Mouse (Mus musculus): ENCODE measurements around the gene Ccnd3.

Gene Ccnd3

DNA sequence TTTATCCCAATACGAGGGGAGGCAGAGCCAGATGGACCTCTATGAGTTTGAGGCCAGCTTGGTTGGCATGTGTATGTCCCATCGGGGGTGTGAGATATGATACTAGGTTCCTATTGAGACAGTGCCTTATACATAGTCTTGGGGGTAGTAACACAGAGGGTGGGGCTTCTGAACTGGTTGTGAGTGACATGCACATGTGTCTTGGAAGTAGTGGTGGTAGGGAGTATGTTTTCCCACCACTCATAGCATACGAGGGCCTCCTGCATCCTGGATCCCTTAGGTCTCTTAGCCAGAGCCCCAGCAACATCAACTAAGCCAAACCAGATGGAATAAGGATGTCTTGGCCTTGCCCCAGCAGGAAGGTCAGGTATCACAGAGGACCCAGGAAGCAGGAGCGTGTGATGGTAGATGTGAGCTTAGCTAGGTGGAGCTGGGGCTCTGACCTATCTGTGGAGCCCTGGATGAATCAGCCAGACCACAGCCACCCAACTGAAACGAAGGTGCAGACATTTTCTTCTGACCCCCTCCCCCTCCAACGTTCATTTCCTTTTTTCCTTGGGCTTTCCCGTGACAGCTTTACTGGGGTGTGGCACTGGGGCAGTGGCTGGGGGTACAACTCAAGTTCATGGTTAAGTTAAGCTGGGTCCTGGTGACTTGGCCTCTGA is 10.5 kb downstream of the Ccnd3 start:
- no peak for DNase-seq (ENCODE audit: extremely low spot score)

DNA sequence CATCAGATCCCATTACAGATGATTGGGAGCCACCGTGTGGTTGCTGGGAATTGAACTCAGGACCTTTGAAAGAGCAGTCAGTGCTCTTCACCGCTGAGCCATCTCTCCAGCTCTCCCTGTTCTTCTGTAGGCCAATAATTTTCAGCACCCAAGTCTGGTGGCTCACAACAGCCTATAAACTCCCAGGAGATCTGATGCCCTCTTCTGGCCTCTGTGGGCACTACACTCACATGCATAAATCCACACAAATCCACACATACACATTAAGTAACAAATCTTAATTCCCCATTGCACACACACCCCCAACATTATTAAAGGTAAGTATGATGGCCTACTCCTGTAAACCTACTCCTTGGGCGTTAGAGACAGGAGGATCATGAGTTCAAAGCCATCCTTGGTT is 11.4 kb downstream of the Ccnd3 start:
- DNase-seq (ENCODE audit: extremely low spot score), result no peak

DNA sequence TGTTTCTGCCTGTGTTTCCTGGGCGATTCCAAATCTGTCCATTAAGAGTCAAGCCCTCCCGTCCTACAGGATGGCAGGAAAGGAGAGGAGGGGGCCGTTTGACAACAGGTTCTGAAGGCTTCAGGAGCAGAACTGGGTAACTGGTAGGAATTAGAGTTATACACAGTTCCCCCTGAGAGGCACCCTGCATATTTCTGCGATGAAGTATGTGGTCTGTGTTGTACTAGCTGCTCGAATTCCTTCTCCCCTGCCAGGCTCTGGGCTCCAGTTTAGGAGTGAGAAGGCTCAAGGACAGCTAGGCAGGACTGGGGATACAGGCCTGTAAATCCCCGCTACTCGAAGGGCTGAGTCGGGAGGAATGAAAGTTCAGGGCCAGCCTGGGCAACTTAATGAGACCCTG is 13.4 kb downstream of the Ccnd3 start:
- no peak for DNase-seq (ENCODE audit: extremely low spot score)

DNA sequence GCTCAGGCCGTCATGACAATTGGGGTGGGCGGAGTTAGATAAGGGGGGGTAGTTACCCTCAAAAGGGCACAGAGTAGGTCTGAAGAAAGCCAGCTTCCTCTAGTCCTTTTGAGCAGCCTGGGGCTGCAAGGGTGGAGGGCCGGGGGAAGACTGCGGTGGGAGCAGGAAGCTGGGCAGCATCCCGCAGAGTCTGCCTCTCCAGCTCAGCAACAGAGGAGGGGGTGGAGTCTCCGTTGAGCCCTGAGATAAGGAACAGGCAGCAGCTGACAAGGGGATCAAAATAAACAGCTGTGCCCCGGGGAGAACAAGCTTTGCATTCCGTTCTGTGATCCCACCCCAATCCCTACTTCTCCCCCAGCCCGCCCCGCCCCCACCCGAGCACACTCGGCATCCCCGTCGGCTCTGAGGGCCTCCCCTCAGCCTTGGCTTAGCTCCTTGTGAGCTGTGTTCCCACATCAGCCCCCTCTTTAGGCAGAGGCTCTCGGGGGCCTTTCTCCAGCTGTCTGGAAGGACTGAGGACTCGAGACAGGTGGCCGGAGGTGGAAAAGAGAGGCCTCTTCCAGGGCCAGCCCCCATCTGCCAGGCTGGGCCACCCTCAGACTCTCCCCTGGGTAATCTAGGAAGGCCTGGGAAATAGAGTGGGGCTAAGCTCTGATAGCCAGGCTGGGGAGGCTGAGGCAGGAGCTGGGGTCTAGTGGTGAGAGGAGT is 16.9 kb downstream of the Ccnd3 start:
- peak; percentile 84 for DNase-seq (ENCODE audit: extremely low spot score)

DNA sequence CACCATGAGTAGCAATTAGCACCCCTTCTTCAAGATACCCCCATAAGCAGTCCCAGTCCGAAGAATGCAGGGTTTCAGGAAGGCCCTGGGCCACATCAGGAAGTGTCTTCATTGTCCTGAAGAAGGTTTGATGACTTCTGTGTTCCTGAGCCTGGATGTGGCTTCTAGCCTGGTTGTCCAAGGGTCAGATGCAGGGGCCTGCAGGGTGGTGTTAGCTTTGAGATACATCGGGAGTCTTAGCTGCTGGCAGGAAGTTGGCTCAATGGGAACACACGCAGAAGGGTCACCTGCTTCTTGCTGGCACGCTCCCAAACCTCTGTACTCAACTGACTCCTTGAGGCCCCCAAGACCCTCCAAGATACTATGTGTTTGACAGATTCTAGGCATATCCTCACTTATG is 17.7 kb downstream of the Ccnd3 start:
- no peak for DNase-seq (ENCODE audit: extremely low spot score)

DNA sequence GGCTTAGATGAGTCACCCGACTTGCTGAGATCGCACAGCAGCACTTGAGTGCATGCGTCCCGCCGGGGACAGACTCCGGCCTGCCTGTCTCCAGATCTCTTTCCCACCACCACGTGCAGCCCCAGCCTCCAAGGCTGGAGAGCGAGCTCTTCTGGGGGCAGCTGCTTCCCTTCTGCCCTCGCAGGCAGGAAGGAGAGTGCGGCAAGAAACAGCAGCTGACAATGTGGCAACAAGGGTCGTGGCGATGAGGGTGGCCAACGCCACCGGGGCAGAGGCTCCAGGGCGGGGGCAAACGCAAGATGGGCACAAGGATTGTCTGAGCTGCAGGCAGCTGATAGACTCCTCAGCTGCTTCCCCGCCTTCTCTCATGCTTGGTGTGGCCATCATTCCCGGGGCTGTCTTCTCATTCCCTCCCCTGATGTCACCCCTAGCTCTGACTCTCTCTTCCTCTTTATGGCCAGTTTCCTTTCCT is 18.4 kb downstream of the Ccnd3 start:
- no peak for DNase-seq (ENCODE audit: extremely low spot score)

DNA sequence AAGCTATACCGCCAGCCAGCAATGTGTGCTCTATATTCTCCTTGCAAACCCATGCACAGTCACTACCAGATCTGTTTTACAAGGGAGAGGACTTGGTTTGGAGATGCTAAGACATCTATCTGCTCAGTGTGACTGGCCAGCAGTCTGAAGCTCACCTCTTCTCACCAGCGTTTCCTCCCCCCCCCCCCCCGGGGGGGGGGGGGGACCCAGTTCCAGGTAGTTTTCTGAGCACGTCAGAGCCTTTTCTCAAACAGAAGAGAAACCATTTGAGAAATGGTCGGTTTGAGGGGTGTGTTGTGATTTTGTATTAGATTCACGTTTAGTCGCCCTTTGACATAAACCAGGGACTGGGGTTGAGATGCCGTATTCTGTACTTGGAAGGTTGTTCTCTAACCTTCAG is 19.2 kb downstream of the Ccnd3 start:
- DNase-seq (ENCODE audit: extremely low spot score), result no peak

DNA sequence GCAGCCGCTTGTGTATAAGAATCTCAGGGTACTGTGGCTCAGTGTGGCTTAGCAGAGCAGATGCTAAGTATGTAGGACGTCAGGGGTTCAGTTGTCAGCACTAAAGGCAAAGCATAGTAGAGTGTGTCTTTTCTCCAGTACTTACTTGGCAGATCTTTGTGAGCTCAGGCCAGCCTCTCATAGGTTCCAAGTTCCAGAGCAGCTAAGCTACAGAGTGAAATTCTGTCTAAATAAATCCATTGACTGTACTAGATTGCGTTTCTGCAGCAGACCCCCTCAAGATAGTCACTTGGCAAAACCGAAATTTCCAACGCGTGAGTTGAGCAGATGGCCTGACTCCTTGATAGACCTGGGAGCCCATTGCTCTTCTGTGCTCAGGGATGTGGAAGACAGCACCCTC is 20.1 kb downstream of the Ccnd3 start:
- DNase-seq (ENCODE audit: extremely low spot score), result no peak

DNA sequence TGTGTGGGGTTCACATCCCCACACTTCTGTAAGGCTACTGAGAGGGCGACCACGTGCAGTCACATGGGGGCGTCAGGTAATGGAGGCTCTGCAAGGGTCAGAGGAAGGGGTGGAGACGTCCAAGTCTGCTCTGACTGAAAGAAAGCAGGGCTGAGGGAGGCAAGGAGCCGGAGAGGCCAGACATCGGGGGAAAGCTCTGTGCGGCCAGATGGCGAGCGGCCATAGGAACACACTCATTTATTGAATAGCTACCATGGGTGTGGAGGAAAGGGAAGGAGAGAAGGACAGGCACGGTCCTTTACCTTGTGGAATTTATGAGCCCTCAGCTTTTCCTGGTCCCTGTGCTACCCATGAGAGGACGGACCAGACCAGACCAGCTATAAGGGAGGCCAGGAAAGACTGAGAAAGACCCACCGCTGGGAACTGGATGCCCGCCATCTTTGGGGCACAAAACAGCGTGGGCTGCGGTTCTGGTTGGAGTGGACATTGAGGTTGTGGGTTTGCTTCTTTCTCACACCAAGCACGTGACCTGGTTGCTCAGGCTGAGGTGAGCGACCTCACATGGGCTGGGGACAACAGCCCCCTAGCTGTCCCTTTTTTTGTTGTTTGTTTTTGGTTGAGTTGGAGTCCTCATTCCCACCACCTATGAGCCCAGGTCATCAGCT is 22.1 kb downstream of the Ccnd3 start:
- DNase-seq (ENCODE audit: extremely low spot score), result no peak

DNA sequence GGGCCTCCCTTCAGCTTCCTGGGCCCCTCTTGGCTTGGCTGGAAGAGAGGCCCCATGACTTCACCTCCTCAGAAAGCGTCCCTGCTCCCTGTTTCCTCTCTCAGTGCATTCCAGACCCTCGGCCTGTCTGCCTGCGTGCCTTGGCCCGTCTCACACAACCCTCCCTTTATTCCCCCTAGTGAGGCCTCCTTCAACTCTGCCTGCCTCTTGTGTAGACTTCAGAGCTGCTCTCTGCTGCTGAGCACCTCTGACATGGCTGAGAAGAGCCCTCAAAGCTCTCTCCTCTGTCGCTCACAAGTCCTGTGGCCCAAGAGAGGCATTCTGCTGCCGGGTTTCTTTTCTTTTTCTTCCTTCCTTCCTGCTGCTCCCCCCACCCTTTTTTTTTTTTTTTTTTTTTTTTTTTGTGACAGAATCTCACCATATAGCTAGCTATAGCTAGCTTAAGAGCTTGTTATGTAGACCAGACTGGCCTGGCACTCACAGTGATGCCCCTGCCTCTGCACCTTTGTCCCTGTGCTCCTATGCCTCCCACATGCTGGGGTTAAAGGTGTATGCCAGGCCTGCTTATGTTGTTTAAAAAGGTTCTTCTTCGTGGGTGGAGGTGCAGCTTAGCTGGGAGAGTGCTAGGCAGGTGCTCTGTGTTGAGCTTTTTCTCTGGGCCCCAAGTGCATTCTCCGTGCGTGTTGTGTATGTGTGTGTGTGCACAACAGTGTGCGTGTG is 22.9 kb downstream of the Ccnd3 start:
- DNase-seq (ENCODE audit: extremely low spot score), result no peak

DNA sequence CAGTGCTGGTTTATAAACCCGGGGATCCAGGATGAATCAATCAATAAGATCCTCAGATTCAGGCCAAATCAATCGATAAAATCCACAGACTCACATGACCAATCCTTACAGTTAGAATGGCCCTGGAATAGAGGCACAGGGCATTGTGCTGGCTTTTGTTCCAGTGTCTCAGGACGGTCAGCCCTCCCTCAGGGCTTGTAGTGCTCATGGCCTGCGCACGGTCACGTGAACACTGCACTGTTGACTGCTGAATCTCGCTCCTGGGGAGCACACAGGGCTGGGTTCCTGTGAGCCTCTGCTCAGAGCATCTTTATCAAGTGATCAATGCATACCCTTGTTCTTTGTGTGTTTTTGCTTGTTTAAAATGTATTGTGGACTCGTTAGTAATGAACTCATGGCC is 24.1 kb downstream of the Ccnd3 start:
- no peak for DNase-seq (ENCODE audit: extremely low spot score)

DNA sequence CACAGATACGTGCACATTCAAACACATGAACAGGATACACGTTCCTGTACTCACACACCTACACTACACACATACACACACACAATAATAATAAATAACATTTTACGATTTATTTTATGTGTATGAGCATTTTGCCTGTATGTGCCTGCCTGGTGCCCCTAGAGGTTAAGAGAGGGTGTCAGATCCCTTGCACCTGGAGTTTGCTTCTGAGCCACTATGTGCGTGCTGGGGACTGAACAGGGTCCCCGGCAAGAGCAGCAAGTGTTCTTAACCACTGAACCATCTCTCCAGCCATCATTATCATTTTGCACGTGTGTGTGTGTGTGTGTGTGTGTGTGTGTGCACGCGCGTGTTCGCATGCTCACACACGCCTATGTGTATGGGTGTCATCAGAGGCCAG is 24.7 kb downstream of the Ccnd3 start:
- DNase-seq (ENCODE audit: extremely low spot score), result no peak

DNA sequence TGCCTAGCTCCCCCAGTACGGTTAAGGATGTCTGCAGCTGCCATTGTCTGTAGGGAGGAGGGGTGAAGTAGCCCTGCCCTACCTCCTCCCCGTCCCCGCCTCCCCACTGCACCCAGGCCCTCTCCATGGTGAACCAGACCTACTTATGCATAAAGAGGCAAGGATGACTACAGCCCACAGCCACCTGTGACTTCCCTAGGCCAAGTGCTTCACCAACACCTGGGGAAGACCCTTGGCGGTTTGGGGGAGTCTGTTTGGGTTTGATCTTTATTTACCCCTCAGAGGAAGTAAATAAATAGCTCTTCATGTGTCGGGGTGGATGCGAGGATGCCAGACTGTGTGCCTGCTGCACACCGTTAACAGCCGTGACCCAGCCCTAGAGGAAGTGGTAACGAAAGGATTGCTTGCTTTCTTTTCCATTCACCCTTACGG is 26.6 kb downstream of the Ccnd3 start:
- no peak for DNase-seq (ENCODE audit: extremely low spot score)

DNA sequence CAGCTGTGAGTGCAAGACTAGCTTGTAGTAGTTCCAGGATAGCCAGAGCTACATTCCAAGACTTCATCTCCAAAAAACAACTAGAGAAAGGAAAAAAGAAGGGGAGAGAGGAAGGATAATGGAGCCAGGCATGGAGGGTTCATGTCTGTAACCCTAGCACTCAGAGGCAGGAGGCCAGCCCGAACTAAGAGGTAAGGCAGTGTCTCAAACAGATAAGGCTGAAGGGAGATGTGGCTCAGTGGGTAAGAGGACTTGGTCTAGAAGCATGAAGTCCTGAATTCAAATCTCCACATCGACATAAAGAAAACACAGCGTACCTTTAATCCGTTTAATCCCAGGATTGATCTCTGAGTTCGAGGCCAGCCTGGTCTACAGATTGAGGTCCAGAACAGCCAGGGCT is 27.5 kb downstream of the Ccnd3 start:
- no peak for DNase-seq (ENCODE audit: extremely low spot score)

DNA sequence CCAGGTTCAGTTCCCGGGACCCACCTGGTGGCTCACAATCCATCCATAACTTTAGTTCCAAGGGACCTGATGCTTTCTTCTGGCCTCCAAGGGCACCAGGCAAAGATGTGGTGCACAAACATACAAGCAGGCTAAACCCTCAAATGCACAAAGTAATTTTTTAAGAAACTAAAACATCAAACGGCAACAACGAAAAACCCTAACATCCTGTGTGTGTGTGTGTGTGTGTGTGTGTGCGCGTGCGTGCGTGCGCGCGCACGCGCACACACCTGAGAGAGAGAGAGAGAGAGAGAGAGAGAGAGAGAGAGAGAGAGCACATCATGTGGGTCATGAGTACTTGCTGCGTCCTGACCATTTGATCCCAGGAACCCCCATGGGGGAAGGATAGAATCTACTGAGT is 28.8 kb downstream of the Ccnd3 start:
- DNase-seq (ENCODE audit: extremely low spot score), result no peak

DNA sequence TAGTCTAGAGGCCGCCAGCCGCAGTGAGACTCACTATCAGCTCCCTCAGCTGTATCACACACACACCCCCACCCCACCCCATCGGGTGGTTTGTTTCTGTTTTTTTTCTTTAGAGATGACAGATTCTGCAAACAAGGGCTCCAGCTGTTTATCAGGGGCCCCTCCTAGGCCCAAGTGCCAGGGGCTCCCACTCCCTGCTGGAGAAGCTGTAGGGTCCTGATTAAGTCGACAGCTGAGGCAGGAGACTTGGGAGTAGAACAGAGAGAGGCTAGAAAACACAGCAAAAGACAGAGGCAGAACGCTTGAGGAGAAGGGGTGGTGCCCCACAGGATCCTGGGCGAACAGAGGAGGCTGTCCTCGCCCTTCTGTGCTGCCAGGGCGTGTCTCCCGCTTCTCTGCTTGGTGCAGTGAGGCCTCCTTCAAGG is 31.0 kb downstream of the Ccnd3 start:
- no peak for DNase-seq (ENCODE audit: extremely low spot score)

DNA sequence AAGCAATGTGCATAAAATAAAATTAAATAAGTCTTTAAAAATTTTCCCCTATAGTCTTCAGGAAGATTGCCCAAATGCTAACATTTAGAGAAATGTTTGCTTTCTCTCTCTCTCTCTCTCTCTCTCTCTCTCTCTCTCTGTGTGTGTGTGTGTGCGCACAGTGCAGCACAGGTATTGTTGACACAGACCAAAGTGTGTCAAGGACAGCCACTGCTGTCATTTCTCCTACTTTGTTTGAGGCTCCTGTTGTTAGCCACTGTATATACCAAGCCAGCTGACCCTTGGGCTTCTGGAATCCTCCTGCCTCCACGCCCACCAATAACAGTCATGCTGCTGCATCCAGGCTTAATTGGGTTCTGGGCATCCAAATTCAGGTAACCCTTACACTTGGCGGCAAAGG is 33.2 kb downstream of the Ccnd3 start:
- DNase-seq (ENCODE audit: extremely low spot score), result no peak

DNA sequence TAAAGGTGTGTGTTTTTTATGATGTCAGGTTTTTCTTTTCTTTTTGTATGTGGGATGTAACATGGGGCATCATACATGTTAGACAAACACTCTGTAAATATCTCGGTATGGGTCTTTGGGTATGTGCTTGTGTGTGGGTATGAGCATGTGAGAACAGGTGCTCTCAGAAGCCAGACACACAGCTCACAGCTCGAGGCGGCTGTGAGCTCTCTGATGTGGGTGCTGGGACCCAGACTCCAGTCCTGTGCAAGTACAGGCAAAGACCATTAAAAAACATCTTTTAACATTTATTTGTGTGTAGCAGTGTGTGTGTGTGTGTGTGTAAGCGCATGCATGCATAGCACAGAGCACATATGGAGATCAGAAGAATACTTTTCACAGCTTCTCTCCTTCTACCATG is 34.3 kb downstream of the Ccnd3 start:
- no peak for DNase-seq (ENCODE audit: extremely low spot score)

DNA sequence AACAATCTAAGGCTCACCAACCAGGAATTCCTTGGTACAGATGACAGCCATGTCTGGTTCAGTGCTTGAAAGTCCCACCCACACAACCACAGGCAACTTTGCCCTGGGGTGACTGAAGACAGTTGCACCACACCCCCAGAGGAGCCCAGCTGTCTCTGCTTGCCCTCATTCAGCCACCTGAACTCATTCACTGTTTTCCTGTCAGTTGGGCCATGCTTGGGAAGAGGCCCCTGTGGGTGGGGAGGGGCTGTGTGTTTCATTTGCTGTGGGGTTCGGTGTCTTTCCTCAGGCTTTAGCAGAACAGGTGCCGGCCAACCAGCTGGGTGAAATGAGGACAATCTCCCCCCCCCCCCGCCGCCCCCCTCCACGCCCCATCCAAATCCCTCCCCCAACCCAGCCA is 37.2 kb downstream of the Ccnd3 start:
- DNase-seq (ENCODE audit: extremely low spot score), result no peak

DNA sequence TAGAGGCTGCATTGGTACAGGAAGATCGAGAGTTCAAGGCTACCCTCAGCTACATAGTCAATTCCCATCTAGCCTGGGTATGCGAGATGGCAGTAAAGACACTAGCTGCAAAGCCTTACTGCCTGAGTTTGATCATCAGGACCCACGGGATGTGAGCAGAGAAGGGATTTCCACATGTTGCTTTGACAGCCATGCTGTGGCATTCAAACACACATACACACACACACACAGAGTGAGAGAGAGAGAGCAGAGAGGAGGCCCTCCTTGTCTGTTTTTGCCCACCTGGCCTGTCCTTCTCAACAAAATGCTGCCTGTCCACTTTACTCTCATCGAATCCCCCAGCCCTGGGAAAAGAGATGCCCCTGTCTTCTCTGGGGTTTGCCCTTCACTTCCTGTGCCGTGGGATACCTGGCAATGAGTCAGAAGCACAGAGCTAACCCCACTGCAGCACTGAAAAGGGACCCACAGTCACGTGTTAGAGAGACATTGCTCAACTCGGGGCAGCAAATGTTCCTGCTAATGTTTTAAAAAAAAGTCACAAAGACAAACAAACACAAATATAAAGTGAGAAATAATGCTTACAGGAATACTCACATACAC is 38.3 kb downstream of the Ccnd3 start:
- DNase-seq (ENCODE audit: extremely low spot score), result no peak

DNA sequence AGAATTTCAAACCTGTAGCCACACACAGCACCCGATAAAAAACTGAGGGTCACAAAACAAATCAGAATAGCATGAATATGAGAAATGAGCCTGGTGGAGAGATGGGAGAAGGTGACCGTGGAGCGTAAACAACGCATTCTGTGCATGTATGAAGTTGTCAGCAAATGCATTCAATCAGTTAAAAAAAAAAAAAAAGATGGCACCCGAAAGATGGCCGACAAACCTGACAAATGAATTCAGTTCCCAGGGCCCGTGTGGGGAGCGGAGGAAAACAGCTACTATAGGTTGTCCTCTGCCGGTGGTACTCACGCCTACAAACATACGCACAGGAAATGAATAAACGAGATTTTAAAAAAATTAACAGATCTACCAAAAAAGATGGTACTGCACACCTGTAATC is 40.3 kb downstream of the Ccnd3 start:
- DNase-seq (ENCODE audit: extremely low spot score), result no peak

DNA sequence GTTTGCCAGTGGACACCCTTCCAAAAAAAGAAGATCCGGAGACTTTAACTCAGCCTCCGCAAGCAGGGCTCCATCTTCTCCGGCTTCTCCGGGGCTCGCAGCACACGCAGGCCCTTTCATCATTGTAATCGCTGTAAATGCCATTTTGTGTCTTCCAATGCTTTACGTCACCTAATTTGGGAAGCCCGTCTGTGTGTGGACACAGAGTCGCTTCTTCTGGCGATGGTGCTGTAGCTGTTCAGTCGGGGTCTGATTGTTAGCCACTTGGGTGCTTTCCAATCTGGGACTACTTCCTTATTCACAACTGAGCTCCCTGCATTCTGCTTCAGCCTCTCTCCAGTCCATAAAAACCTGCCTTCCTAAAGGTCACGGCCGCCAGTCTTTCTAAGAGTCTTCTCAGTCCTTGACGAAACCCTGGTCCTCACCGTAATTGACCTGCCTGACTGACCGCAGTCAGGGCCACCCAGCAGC is 41.0 kb downstream of the Ccnd3 start:
- DNase-seq (ENCODE audit: extremely low spot score), result no peak

Measured in embryo, embryonic 9.5 days (tissue).